Mouse (Mus musculus) myocyte (in vitro differentiated cells): ENCODE measurements around the gene Disp3.

Experiments
- CEBPB ChIP-seq: IDR thresholded peaks from 2 replicates; pipeline ENCODE4 v1.6.1; 2011; ENCODE audit warnings: mild to moderate bottlenecking, moderate library complexity; ENCODE audit not compliant: poor library complexity, insufficient read depth, severe bottlenecking
- E2F4 ChIP-seq: IDR thresholded peaks from one replicate; pipeline ENCODE4 v1.6.1; 2011; ENCODE audit warnings: mild to moderate bottlenecking, control low read depth, moderate library complexity; ENCODE audit not compliant: insufficient read depth
- MAX ChIP-seq: IDR thresholded peaks from one replicate; pipeline ENCODE4 v1.6.1; 2011; ENCODE audit warnings: low read depth, mild to moderate bottlenecking, control low read depth
- MYOD1 ChIP-seq, 3 experiments: IDR thresholded peaks; one replicate each; pipeline ENCODE4 v1.6.1; 2011; ENCODE audit warnings: control low read depth in 2 of 3, low read depth in 2 of 3, mild to moderate bottlenecking in 2 of 3, moderate library complexity in 1 of 3; ENCODE audit not compliant: insufficient read length in 2 of 3, control insufficient read depth in 1 of 3
- POLR2A ChIP-seq: IDR thresholded peaks from one replicate; pipeline ENCODE4 v1.6.1; 2011; ENCODE audit warnings: low read depth, mild to moderate bottlenecking, control low read depth, moderate library complexity; ENCODE audit not compliant: insufficient read length
- POLR2AphosphoS2 ChIP-seq: IDR thresholded peaks from one replicate; pipeline ENCODE4 v1.6.1; 2011; ENCODE audit warnings: low read depth, control low read depth; ENCODE audit not compliant: insufficient read length
- REST ChIP-seq: IDR thresholded peaks from one replicate; pipeline ENCODE4 v1.6.1; 2011; ENCODE audit warnings: mild to moderate bottlenecking, control low read depth, moderate library complexity; ENCODE audit not compliant: insufficient read depth, insufficient read length
- SRF ChIP-seq: IDR thresholded peaks from one replicate; pipeline ENCODE4 v1.6.1; 2011; ENCODE audit warnings: low read depth; ENCODE audit not compliant: control insufficient read depth, insufficient read length
- TCF12 ChIP-seq: IDR thresholded peaks from one replicate; pipeline ENCODE4 v1.6.1; 2011; ENCODE audit warnings: mild to moderate bottlenecking, control low read depth; ENCODE audit not compliant: poor library complexity, insufficient read depth, severe bottlenecking
- TCF3 ChIP-seq: IDR thresholded peaks from one replicate; pipeline ENCODE4 v1.6.1; 2011; ENCODE audit warnings: low read depth, control low read depth; ENCODE audit not compliant: insufficient read length

GRCm38 (mm10) chr4:148198721-148199120 is 89.0 kb downstream of the Disp3 start:
- TF ChIP-seq SRF (no peak), REST (no peak), MYOD1 (IDR thresholded peaks at IDR 0.05; ENCODE audit: control insufficient read depth in 1 of 3, insufficient read length in 2 of 3, low read depth in 2 of 3) (no peak), TCF3 (no peak), POLR2A (no peak), MAX (no peak), E2F4 (no peak), POLR2AphosphoS2 (no peak), CEBPB (no peak), TCF12 (no peak)
